Mouse (Mus musculus) limb, embryonic 13.5 days (tissue): ENCODE results near the gene Cul9. TPM values are rescaled to one million over a fixed set of nuclear protein-coding genes. Genes with fewer than 3 reads are reported as not detected.

ENCODE experiments used
- ATAC-seq: fragments of 200-750 bp; cut with Nextera tagmentation; 2 replicates; pipeline ENCODE4 v1.8.0; 2017; ENCODE audit warnings: low read depth, moderate number of reproducible peaks, moderate TSS enrichment; ENCODE audit not compliant: low FRiP score
- H3K27ac ChIP-seq: fragments of 300-500 bp; sonication (generic); 2 replicates; pipeline ENCODE4 v1.5.1; 2015; ENCODE audit warnings: inconsistent platforms, mild to moderate bottlenecking, moderate library complexity
- H3K27me3 ChIP-seq: fragments of 300-500 bp; sonication (generic); 2 replicates; pipeline ENCODE4 v1.6.1; 2015; ENCODE audit warnings: mild to moderate bottlenecking, inconsistent platforms
- H3K36me3 ChIP-seq: fragments of 300-500 bp; sonication (generic); 2 replicates; pipeline ENCODE4 v1.6.1; 2015; ENCODE audit warnings: inconsistent platforms, mild to moderate bottlenecking, moderate library complexity
- H3K4me1 ChIP-seq: fragments of 300-500 bp; sonication (generic); 2 replicates; pipeline ENCODE4 v1.6.1; 2015; ENCODE audit warnings: inconsistent platforms
- H3K4me2 ChIP-seq: fragments of 300-500 bp; sonication (generic); replicated peaks from 2 replicates; pipeline ENCODE4 v1.6.1; 2015; ENCODE audit warnings: inconsistent platforms, mild to moderate bottlenecking, moderate library complexity
- H3K4me3 ChIP-seq: fragments of 300-500 bp; sonication (generic); 2 replicates; pipeline ENCODE4 v1.5.1; 2015; ENCODE audit warnings: moderate library complexity, mild to moderate bottlenecking, inconsistent platforms
- H3K9ac ChIP-seq: fragments of 300-500 bp; sonication (generic); 2 replicates; pipeline ENCODE4 v1.6.1; 2015; ENCODE audit warnings: mild to moderate bottlenecking, inconsistent platforms
- H3K9me3 ChIP-seq: fragments of 300-500 bp; sonication (generic); 2 replicates; pipeline ENCODE4 v1.6.1; 2016; ENCODE audit warnings: inconsistent platforms
- whole genome bisulfite sequencing: fragments of 180-500 bp; shearing (Covaris S2); methylation state at CpG from one replicate; pipeline ENCODE4 v1.1.7; 2015; 5-methylcytosine and 5-hydroxymethylcytosine counted together
- microRNA-seq: library from miRNA; unstranded; fragments of <30 nt; microRNA quantifications from one replicate; pipeline ENCODE4, GENCODE M21; 2016
- polyA plus RNA-seq: library from polyadenylated mRNA; unstranded; fragments of >200 nt; fragmentation: Nextera tagmentation; extraction: Ambion mirVana; gene quantifications from 2 replicates; pipeline ENCODE4 v1.2.1, GENCODE M21; 2015

Gene Cul9
- polyA plus RNA-seq, 1 experiment from 2014 or later = 12.4 TPM

- no peak overlapping the region for H3K9ac ChIP-seq
- H3K9me3 ChIP-seq = no peaks in the 10 kb centered on the region
- 51% methylated on average over 3 of the region's 3 CpGs for WGBS
- no peak for ATAC-seq
- no peak overlapping the region for H3K27ac ChIP-seq
- H3K27me3 ChIP-seq = peaks cover 96% of the 10 kb centered on the region
- peaks cover 38% of the 10 kb centered on the region for H3K4me1 ChIP-seq
- no peak overlapping the region for H3K4me3 ChIP-seq
- no peaks in the 10 kb centered on the region for H3K36me3 ChIP-seq
- no peak overlapping the region for H3K4me2 ChIP-seq
Measured at GRCm38 (mm10) chr17:46458439-46458838, 87.7 kb downstream of the Cul9 start.

- 13% methylated on average over 10 of the region's 10 CpGs for WGBS
Measured at GRCm38 (mm10) chr17:46457791-46458190, 88.4 kb downstream of the Cul9 start.

DNA sequence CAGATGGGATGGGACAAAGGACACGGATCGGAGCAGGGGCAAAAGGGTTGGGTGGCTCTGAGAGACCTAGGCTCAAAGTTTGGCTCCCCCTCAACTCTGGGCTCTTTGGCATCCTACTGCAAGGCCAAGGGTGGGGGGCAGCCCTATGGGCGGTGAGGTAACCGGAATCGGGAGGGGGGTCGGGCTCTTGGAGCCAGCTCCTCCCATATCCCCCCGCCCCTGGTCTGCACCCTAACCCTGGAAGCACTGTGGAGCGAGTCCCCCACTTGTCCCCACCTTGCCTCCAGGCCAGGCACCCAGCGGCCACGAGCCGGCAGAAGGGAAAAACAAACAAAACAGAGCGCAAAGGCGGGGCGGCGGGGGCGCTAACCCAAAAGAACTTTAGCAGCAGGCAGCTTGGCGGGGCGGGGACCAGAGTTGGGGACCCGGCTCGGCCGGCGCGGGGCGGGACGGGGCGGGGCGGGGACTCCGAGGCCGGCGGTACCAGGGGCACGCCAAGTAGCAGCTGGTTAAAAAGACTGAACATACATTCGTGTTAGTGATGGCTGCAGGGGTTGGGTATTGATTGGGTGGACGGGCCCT, 91.0 kb downstream of the Cul9 start:
- Histone ChIP-seq H3K4me2 (peak overlapping the region; percentile 90), H3K4me1 (peaks cover 29% of the 10 kb centered on the region), H3K9me3 (no peaks in the 10 kb centered on the region), H3K27ac (no peak overlapping the region), H3K9ac (peak overlapping the region; percentile 55), H3K4me3 (peak overlapping the region; percentile 47), H3K27me3 (peaks cover 90% of the 10 kb centered on the region), H3K36me3 (no peaks in the 10 kb centered on the region)
- peak; percentile 59 for ATAC-seq
- WGBS = under 1% methylated on average over 33 of the region's 33 CpGs

More at GRCm38 (mm10) chr17:46457791-46458190, 88.4 kb downstream of the Cul9 start:
- H3K27ac ChIP-seq = no peak overlapping the region
- H3K9ac ChIP-seq = no peak overlapping the region
- peaks cover 42% of the 10 kb centered on the region for H3K4me1 ChIP-seq
- H3K4me2 ChIP-seq = no peak overlapping the region
- H3K9me3 ChIP-seq = no peaks in the 10 kb centered on the region
- peaks cover 96% of the 10 kb centered on the region for H3K27me3 ChIP-seq
- no peaks in the 10 kb centered on the region for H3K36me3 ChIP-seq
- no peak overlapping the region for H3K4me3 ChIP-seq
- no peak for ATAC-seq

DNA sequence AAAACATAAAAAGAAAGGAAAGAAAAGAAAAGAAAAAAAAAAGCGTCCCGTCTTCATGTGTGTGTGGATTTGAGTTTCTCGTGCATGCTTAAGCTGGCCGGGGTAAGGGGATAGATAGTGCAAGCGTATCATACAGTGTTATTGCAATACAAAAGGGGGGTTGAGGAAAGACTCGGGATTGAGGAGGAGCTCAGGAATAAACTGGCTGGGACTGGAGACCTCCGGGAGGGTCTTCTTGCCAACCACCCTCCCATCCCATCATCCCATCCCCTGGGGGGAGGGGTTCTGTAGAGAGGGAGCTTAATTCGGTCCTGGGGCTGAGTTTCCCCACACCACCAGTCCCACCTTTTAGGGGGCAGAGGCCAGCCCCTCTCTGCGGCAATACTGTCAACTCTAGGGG, 91.6 kb downstream of the Cul9 start:
- no peaks in the 10 kb centered on the region for H3K36me3 ChIP-seq
- ATAC-seq = no peak
- H3K27me3 ChIP-seq = peaks cover 84% of the 10 kb centered on the region
- H3K9me3 ChIP-seq = no peaks in the 10 kb centered on the region
- peak overlapping the region; percentile 47 for H3K4me3 ChIP-seq
- H3K27ac ChIP-seq = no peak overlapping the region
- peak overlapping the region; percentile 55 for H3K9ac ChIP-seq
- H3K4me2 ChIP-seq = peak overlapping the region; percentile 90
- peaks cover 29% of the 10 kb centered on the region for H3K4me1 ChIP-seq
- 1% methylated on average over 9 of the region's 9 CpGs for WGBS

DNA sequence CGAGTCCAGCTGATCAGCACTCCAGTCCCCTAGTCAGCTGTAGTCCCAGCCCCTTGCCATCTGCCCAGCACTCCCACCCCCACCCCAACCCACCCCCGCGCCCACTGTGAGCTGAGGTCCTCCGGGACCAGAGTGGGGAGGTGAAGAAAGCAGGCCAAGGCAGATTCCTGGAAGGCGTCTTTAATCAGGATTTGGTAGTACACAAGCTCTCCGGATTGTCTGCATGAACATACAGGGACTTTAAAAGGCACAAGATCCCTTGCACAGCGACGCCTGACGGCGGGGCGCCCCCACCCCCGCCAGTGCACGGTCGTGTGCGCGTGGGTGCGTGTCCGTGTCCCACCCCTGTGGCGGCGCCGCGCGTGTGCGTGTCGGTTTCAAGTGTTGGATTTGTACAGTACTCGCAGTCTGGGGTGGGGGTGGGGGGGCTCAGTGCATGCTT, 92.2 kb downstream of the Cul9 start:
- H3K27me3 ChIP-seq = peaks cover 80% of the 10 kb centered on the region
- peaks cover 29% of the 10 kb centered on the region for H3K4me1 ChIP-seq
- no peak overlapping the region for H3K27ac ChIP-seq
- H3K9me3 ChIP-seq = no peaks in the 10 kb centered on the region
- peak overlapping the region; percentile 90 for H3K4me2 ChIP-seq
- H3K4me3 ChIP-seq = peak overlapping the region; percentile 47
- 0 out of 2 replicates have a peak, but pooled peaks have one; percentile 32 for ATAC-seq
- WGBS = 2% methylated on average over 26 of the region's 26 CpGs
- H3K9ac ChIP-seq = peak overlapping the region; percentile 55
- no peaks in the 10 kb centered on the region for H3K36me3 ChIP-seq

GRCm38 (mm10) chr17:46453302-46453948, 92.8 kb downstream of the Cul9 start:
- Histone ChIP-seq H3K4me3 (peak overlapping the region; percentile 47), H3K4me2 (peak overlapping the region; percentile 90), H3K9ac (no peak overlapping the region), H3K27me3 (peaks cover 80% of the 10 kb centered on the region), H3K4me1 (peaks cover 29% of the 10 kb centered on the region), H3K36me3 (no peaks in the 10 kb centered on the region), H3K9me3 (no peaks in the 10 kb centered on the region), H3K27ac (no peak overlapping the region)
- no peak for ATAC-seq
- WGBS = 4% methylated on average over 13 of the region's 13 CpGs

DNA sequence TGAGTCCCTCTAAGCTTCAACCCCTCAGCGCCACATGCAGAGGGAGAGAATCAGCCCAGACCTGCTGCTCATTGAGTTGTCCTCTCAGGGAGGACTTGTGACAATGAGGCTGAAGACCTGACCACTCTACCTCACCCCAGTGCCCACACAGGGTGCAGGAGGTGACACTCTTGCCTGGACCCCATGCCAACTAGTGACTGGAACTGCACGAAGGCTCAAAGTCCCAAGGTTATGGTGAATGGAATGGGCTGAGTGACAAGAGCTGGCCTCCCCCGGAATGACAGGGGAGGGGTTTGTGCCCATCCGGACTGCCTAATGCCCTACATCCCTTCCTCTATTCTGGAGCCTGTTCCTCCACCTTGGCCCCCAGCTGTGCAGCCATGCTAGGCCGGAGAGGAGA, 93.5 kb downstream of the Cul9 start:
- Histone ChIP-seq H3K9me3 (no peaks in the 10 kb centered on the region), H3K4me2 (no peak overlapping the region), H3K4me3 (no peak overlapping the region), H3K36me3 (no peaks in the 10 kb centered on the region), H3K27me3 (peaks cover 80% of the 10 kb centered on the region), H3K9ac (no peak overlapping the region), H3K4me1 (peaks cover 29% of the 10 kb centered on the region), H3K27ac (no peak overlapping the region)
- ATAC-seq = no peak
- 24% methylated on average over 5 of the region's 5 CpGs for WGBS

Small RNA genes within 50 kb of the gene (microRNA-seq; reads per million reads assigned to microRNA genes)
- not detected for gene Mir6976

Other genes with a start within 250 kb of the Cul9 start
- 8.8 and 11.0 TPM in 2 replicates for gene Dlk2, start 249.0 kb downstream of the Cul9 start, polyA plus RNA-seq
- 7.5 and 7.6 TPM in 2 replicates for gene Abcc10, start 218.0 kb downstream of the Cul9 start, polyA plus RNA-seq
- 14.2 and 15.4 TPM in 2 replicates for gene Zfp318, start 162.7 kb downstream of the Cul9 start, polyA plus RNA-seq
- 0.97 and 1.6 TPM in 2 replicates for gene Crip3, start 117.5 kb downstream of the Cul9 start, polyA plus RNA-seq
- 0.09 TPM in 1 of 2 replicates, not detected in the other for gene Slc22a7, start 107.9 kb downstream of the Cul9 start, polyA plus RNA-seq
- 0.15 and 0.18 TPM in 2 replicates for gene Ttbk1, start 58.7 kb downstream of the Cul9 start, polyA plus RNA-seq
- gene Dnph1, start 49.7 kb downstream of the Cul9 start, polyA plus RNA-seq = 40.4 and 41.7 TPM in 2 replicates
- gene Srf, start 9.8 kb upstream of the Cul9 start, polyA plus RNA-seq = 5.8 and 7.3 TPM in 2 replicates
- gene Ptk7, start 83.1 kb upstream of the Cul9 start, polyA plus RNA-seq = 128 and 138 TPM in 2 replicates
- gene Klc4, start 99.6 kb upstream of the Cul9 start, polyA plus RNA-seq = 26.4 and 26.5 TPM in 2 replicates
- gene Mrpl2, start 99.8 kb upstream of the Cul9 start, polyA plus RNA-seq = 104 and 106 TPM in 2 replicates
- 63.2 and 66.0 TPM in 2 replicates for gene Cul7, start 103.9 kb upstream of the Cul9 start, polyA plus RNA-seq
- 67.6 and 73.9 TPM in 2 replicates for gene Rrp36, start 128.0 kb upstream of the Cul9 start, polyA plus RNA-seq
- 157 and 162 TPM in 2 replicates for gene Mea1, start 132.4 kb upstream of the Cul9 start, polyA plus RNA-seq
- gene Klhdc3, start 134.5 kb upstream of the Cul9 start, polyA plus RNA-seq = 127 and 135 TPM in 2 replicates
- gene Ppp2r5d, start 158.7 kb upstream of the Cul9 start, polyA plus RNA-seq = 94.0 and 103 TPM in 2 replicates
- gene Pex6, start 165.1 kb upstream of the Cul9 start, polyA plus RNA-seq = 26.8 and 27.0 TPM in 2 replicates
- gene Gnmt, start 182.8 kb upstream of the Cul9 start, polyA plus RNA-seq = 0.46 and 0.57 TPM in 2 replicates
- gene Cnpy3, start 205.8 kb upstream of the Cul9 start, polyA plus RNA-seq = 66.8 and 67.7 TPM in 2 replicates
- 0.29 and 0.33 TPM in 2 replicates for gene Ptcra, start 217.3 kb upstream of the Cul9 start, polyA plus RNA-seq
- 70.5 and 75.2 TPM in 2 replicates for gene 2310039H08Rik, start 226.2 kb upstream of the Cul9 start, polyA plus RNA-seq
- gene Rpl7l1, start 236.3 kb upstream of the Cul9 start, polyA plus RNA-seq = 175 and 176 TPM in 2 replicates